Mouse (Mus musculus) right cerebral cortex, postnatal 36 days (tissue): ENCODE data around the gene Hdhd3.
"Not testable (repeated sequence)": the region's sequence is repeated elsewhere in the genome, so short reads cannot be mapped to it uniquely, and the experiment has no call there.

Source experiments
- DNase-seq, 2 experiments: peaks; one replicate each; pipeline ENCODE4 v3.0.0; 2022; ENCODE audit warnings: low spot score in 2 of 2, mixed read lengths in 1 of 2

Hdhd3 gene

GRCm38 (mm10) chr4:62513998-62514506, 10.8 kb upstream of the Hdhd3 start:
- no peak for DNase-seq

DNA sequence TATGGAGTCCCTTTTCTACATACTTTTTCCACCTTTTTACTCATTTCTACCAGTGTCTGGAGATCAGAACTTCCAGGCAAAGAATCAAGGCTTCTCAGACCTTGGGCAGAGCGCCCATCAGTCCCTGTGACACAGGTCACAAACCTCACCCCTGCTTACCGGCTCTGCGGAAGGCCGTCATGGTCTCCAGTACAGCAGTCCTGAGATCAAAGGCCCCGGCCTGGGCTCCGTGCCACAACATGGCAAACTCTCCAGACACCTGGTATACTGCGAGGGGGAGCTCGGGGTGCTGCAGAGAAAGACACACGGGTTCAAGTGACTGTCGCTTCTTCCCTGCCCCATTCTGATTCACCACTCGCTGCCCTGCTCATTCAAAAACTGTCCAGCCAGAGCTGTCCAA, 6.7 kb upstream of the Hdhd3 start:
- DNase-seq, result no peak

GRCm38 (mm10) chr4:62508839-62509238, 5.6 kb upstream of the Hdhd3 start:
- no peak for DNase-seq

DNA sequence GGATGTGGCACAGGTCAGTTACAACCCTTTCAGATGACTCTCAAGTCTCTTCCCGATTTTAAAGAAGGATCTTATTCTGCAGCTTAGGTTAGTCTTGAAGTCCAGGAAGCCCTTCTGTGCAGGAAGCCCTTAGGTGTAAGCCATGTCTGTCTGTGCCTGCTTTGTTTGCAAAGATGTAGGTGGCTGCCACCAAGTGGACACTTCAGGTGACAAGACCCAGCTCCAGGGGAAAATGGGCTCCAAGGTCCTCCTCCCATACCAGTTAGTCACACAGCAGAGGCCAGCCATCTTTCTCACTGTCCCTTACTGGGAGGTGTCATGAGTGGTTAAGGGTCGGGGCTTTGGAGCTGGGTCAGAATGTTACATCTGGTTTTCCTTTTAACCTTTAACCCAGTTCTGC, 3.5 kb upstream of the Hdhd3 start:
- no peak for DNase-seq

DNA sequence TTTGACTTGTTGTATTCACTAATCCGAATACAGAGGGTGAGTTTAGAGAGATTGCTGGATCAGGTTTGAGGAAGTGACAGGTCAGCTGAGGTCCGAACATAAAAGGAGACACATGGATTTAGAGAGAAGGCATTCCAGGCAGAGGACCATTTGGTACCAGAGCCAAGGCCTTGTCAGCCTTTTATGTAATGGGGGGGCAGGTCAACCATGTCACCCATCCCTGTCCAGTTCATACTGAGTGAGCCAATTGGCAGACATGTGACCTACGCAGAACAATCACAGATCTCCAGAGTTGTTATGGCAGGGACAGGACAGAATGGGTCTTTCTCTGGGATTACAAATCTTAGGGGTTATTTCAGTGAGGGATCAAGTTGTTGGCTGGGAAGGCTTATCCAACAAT, 2.7 kb upstream of the Hdhd3 start:
- no peak for DNase-seq

- no peak for DNase-seq
These were observed 298 bp downstream of the Hdhd3 start for GRCm38 (mm10) chr4:62502969-62503368.

DNA sequence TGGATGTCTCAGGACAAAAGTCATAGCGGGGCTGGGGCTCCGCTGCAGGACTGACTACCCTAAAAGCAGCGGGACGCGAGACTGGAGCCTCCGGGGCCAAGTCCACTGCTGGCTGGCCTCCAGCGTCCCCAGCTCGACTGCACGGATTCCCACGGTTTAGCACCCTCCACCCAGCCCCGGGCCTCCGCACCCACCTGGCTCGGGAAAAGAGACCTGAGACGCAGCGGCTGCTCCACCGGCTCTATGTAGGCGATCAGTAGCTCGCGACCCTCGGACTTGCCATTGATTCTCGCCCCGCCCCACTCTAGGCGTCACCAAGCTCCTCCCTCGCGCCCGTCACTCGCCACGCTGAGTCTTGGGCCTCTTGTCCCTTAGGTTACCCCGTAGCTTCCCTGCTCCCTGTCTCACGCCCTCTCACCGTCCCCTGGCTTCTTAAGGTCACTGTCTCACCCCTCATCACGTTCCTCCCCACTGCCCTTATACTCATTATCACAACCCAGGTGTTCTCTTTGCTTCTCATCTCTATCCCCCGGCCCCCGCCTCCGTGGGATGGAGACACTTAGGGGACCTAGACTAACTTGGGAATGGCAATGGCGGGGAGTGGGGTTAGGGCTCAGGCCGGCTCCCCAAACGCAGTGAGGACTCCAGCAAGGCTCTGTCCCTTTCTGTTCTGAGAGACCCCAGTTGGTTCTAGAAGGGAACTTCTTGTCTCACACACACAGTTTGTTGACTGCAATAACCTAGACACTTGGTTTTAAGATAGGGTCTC, 1.1 kb downstream of the Hdhd3 start:
- DNase-seq, result peak; percentile 87 to 88

DNA sequence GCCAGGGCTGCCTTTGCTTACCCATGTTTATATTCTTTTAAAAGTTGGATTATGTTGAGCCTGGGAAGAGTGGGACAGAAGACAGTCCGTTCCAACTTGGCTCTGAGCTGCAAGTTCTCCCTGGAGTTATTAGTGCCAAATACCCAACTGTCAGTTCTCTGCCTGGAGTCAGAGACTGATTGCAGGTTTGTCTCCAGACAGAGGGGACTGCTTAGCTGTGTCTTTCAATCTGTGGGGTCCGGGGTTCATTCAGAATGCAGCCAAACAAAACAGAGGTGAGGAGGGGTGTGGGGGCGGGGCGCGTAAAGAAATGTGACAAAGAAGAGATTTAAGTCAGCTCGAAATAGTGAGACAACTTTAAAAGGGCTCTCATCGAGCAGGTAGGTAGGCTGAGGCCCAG, 1.7 kb downstream of the Hdhd3 start:
- no peak for DNase-seq

GRCm38 (mm10) chr4:62500799-62501198, 2.5 kb downstream of the Hdhd3 start:
- DNase-seq, result no peak

GRCm38 (mm10) chr4:62496815-62497214, 6.5 kb downstream of the Hdhd3 start:
- DNase-seq, result peak; percentile 63 to 78

DNA sequence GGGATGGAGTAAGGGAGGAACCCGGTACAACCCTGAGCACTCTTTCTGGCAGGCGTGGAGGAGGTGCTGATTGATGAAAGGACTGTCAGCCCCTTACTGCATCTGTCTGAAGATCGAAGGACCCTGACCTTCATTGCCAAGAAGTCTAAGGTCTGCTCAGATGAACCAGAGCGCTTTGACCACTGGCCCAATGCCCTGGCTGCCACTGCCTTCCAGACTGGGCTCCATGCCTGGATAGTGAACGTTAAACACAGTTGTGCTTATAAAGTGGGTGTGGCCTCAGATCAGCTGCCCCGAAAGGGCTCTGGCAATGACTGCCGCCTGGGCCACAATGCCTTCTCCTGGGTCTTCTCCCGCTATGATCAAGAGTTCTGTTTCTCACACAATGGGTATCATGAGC, 7.3 kb downstream of the Hdhd3 start:
- no peak for DNase-seq

DNA sequence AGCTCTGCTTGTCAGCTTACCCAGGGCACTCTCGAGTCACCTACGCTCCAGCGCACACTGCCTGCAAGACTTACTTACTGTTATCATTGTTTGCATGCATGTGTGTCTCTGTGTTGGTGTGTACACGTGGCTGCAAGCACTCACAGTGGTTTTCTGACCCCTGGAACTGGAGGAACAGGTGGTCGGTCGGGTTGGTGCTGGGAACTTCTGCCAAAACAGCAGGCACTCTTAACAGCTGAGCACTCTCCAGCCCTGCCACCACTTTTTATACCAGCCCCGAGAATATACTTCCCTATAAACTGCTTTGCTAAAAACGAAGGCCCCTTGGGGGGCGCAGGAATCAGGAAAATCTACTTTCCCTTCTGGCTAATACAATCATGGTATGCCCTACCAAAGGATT, 9.0 kb downstream of the Hdhd3 start:
- no peak for DNase-seq

DNA sequence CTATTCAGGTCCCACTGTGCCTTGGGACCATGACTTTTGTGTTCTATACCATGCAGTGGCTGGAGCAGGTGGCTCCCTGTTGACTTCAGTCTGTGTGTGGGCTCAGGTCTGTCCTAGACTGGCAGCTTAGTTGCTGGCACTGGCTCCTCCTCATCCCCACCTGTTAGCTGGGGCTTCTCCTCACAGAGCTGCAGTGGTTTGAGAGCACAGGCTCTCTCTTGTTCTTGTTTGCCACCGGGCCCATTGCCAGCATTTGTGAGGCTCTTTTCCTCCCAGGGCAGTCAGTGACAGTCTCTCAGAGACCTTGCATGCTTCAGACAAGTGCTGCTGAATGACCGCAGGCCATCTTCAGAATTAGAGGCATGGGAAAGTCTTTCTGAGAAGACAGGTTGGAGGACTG, 10.6 kb downstream of the Hdhd3 start:
- DNase-seq, result no peak

DNA sequence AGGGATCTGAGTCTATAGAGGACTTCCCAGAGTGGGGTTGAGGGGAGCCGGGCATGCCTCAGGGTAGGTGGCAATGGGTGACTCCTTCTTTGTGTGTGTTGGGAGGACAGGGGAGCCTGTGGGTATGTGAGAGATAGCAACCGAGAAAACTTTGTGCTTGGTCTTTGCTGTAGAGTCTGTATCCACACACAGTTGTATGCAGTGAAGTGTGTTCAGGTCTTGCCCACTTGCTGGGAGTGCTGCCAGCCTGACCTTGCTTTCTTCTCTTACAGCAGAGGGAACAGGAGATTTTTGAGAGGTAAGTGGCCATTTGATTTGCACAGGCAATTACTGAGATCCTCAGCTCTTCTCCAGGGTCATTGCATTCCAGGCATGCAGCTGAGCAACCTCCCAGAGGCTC, 15.4 kb downstream of the Hdhd3 start:
- no peak for DNase-seq

- no peak for DNase-seq
These were observed 16.1 kb downstream of the Hdhd3 start for GRCm38 (mm10) chr4:62487172-62487571.

GRCm38 (mm10) chr4:62486162-62486696, 17.0 kb downstream of the Hdhd3 start:
- no peak for DNase-seq

GRCm38 (mm10) chr4:62485450-62486161, 17.7 kb downstream of the Hdhd3 start:
- no peak for DNase-seq

GRCm38 (mm10) chr4:62484928-62485327, 18.3 kb downstream of the Hdhd3 start:
- no peak for DNase-seq

- no peak for DNase-seq
These were observed 22.3 kb downstream of the Hdhd3 start for GRCm38 (mm10) chr4:62480709-62481605.

DNA sequence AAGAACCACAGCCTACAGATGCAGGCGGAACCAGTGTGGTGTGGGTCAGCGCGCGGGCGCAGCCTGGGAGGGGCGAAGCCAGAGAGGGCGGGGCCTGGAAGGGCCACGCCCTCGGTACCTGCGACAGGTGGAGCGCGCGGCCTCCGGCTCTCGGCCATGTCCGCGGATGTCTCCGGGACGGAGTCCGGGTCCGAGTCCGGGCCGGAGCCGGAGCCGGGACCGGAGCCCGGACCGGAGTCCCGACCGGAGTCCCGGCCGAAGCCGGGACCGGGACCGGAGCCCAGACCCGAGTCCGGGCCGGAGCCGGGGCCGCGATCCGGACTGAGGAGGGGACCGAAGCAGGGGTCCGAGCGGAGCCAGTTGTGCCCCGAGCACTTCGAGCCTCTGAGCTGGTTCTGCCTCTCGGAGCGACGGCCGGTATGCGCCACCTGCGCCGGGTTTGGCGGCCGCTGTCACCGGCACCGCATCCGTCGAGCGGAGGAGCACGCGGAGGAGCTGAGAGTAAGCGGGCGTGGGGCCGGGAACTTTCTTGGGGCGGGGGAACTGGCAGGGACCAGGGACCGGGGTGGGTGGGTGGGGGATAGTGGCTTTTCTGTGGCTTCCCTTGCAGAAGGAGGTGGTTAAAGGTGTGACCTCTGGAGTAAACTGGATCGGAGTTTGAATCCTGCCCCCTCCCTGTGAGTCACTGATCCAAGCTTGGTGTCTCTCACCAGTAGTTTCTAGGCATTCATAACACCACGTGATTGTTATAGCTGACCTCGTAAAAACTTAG, 23.1 kb downstream of the Hdhd3 start, which contains the start of gene Bspry:
Bspry (plus strand) TSS at position 117 of the 772 bp plus-strand sequence.
- DNase-seq, result no peak

GRCm38 (mm10) chr4:62479593-62479936, 23.7 kb downstream of the Hdhd3 start:
- DNase-seq, result not testable (repeated sequence)
